Mouse (Mus musculus): ENCODE results near the gene Zbtb17. TPM values are rescaled to one million over a fixed set of nuclear protein-coding genes. Genes with fewer than 3 reads are reported as not detected.

Gene Zbtb17
- polyA plus RNA-seq, 1 experiment from 2014 or later, result 45.0 TPM

- no peak overlapping the region for H3K4me3 ChIP-seq
- no peak for ATAC-seq (ENCODE audit: low read depth)
- H3K27ac ChIP-seq (replicated peaks), result no peak overlapping the region
- peaks cover 5% of the 10 kb centered on the region; the same call in 1 of the 2 replicates for H3K4me1 ChIP-seq (replicated peaks)
- WGBS, result 64% methylated on average over 27 of the region's 27 CpGs
- no peaks in the 10 kb centered on the region for H3K36me3 ChIP-seq
- H3K4me2 ChIP-seq, result no peak overlapping the region
- peaks cover 9% of the 10 kb centered on the region; the same call in 1 of the 2 replicates for H3K27me3 ChIP-seq
- no peaks in the 10 kb centered on the region for H3K9me3 ChIP-seq
- no peak overlapping the region for H3K9ac ChIP-seq
Observed at GRCm38 (mm10) chr4:141419398-141420191, 24.9 kb upstream of the Zbtb17 start.

- no peak for ATAC-seq (ENCODE audit: low read depth)
- Histone ChIP-seq H3K4me3 (no peak within 1 kb of the TSS), H3K27me3 (peaks cover 12% of the 10 kb centered on the region; the same call in 1 of the 2 replicates), H3K4me1 (replicated peaks) (peaks cover 9% of the 10 kb centered on the region), H3K9me3 (no peaks in the 10 kb centered on the region), H3K27ac (replicated peaks) (no peak within 1 kb of the TSS), H3K9ac (no peak within 1 kb of the TSS), H3K4me2 (no peak within 1 kb of the TSS), H3K36me3 (no peaks in the 10 kb centered on the region)
- 61% methylated on average over 9 of the region's 9 CpGs for WGBS
Observed at GRCm38 (mm10) chr4:141420192-141420829, 24.1 kb upstream of the Zbtb17 start, which contains the start of gene Hspb7. Gene Hspb7, plus strand, starts transcription at chr4:141420779.

- H3K9ac ChIP-seq, result no peak overlapping the region
- WGBS, result 64% methylated on average over 9 of the region's 9 CpGs
- H3K27ac ChIP-seq (replicated peaks), result no peak overlapping the region
- H3K27me3 ChIP-seq, result peaks cover 12% of the 10 kb centered on the region; the same call in 1 of the 2 replicates
- H3K4me3 ChIP-seq, result no peak overlapping the region
- peaks cover 14% of the 10 kb centered on the region for H3K4me1 ChIP-seq (replicated peaks)
- no peak for ATAC-seq (ENCODE audit: low read depth)
- no peaks in the 10 kb centered on the region for H3K36me3 ChIP-seq
- no peak overlapping the region for H3K4me2 ChIP-seq
- H3K9me3 ChIP-seq, result no peaks in the 10 kb centered on the region
Observed at GRCm38 (mm10) chr4:141420886-141421285, 23.6 kb upstream of the Zbtb17 start.

- no peak overlapping the region for H3K4me2 ChIP-seq
- no peaks in the 10 kb centered on the region for H3K36me3 ChIP-seq
- peaks cover 14% of the 10 kb centered on the region for H3K27me3 ChIP-seq
- no peak overlapping the region for H3K9ac ChIP-seq
- no peaks in the 10 kb centered on the region for H3K9me3 ChIP-seq
- no peak overlapping the region for H3K4me3 ChIP-seq
- 64% methylated on average over 14 of the region's 14 CpGs for WGBS
- no peak for ATAC-seq (ENCODE audit: low read depth)
- H3K27ac ChIP-seq (replicated peaks), result no peak overlapping the region
- peaks cover 20% of the 10 kb centered on the region for H3K4me1 ChIP-seq (replicated peaks)
Observed at GRCm38 (mm10) chr4:141421423-141421822, 23.0 kb upstream of the Zbtb17 start.

GRCm38 (mm10) chr4:141422841-141423240 lies 21.6 kb upstream of the Zbtb17 start:
- 85% methylated on average over 5 of the region's 5 CpGs for WGBS
- no peak overlapping the region for H3K9ac ChIP-seq

GRCm38 (mm10) chr4:141423288-141423687 lies 21.2 kb upstream of the Zbtb17 start:
- 87% methylated on average over 5 of the region's 5 CpGs for WGBS
- Histone ChIP-seq H3K27ac (replicated peaks) (no peak overlapping the region), H3K4me3 (no peak overlapping the region), H3K27me3 (peaks cover 26% of the 10 kb centered on the region), H3K9me3 (no peaks in the 10 kb centered on the region), H3K4me2 (no peak overlapping the region), H3K9ac (no peak overlapping the region), H3K4me1 (replicated peaks) (peaks cover 22% of the 10 kb centered on the region), H3K36me3 (no peaks in the 10 kb centered on the region)
- ATAC-seq (ENCODE audit: low read depth), result no peak

More at GRCm38 (mm10) chr4:141422841-141423240, 21.6 kb upstream of the Zbtb17 start:
- no peaks in the 10 kb centered on the region for H3K36me3 ChIP-seq
- no peak for ATAC-seq (ENCODE audit: low read depth)
- H3K4me1 ChIP-seq (replicated peaks), result peaks cover 22% of the 10 kb centered on the region
- H3K4me3 ChIP-seq, result no peak overlapping the region
- H3K27me3 ChIP-seq, result peaks cover 26% of the 10 kb centered on the region
- H3K4me2 ChIP-seq, result no peak overlapping the region
- no peak overlapping the region for H3K27ac ChIP-seq (replicated peaks)
- no peaks in the 10 kb centered on the region for H3K9me3 ChIP-seq

- H3K4me2 ChIP-seq, result no peak overlapping the region
Observed at GRCm38 (mm10) chr4:141423691-141424431, 20.6 kb upstream of the Zbtb17 start.

GRCm38 (mm10) chr4:141425484-141426479 lies 18.7 kb upstream of the Zbtb17 start:
- H3K4me3 ChIP-seq, result peak overlapping the region; percentile 44
- peak; percentile 91 for ATAC-seq (ENCODE audit: low read depth)
- H3K27me3 ChIP-seq, result peaks cover 26% of the 10 kb centered on the region
- H3K4me1 ChIP-seq (replicated peaks), result peaks cover 17% of the 10 kb centered on the region
- H3K27ac ChIP-seq (replicated peaks), result no peak overlapping the region
- 3% methylated on average over 35 of the region's 36 CpGs for WGBS
- H3K4me2 ChIP-seq, result peak overlapping the region; percentile 76
- no peaks in the 10 kb centered on the region for H3K36me3 ChIP-seq
- H3K9me3 ChIP-seq, result no peaks in the 10 kb centered on the region
- peak overlapping the region; percentile 72 for H3K9ac ChIP-seq

More at GRCm38 (mm10) chr4:141423691-141424431, 20.6 kb upstream of the Zbtb17 start:
- Histone ChIP-seq H3K9ac (no peak overlapping the region), H3K9me3 (no peaks in the 10 kb centered on the region), H3K27me3 (peaks cover 26% of the 10 kb centered on the region), H3K27ac (replicated peaks) (no peak overlapping the region), H3K4me1 (replicated peaks) (peaks cover 22% of the 10 kb centered on the region), H3K36me3 (no peaks in the 10 kb centered on the region), H3K4me3 (no peak overlapping the region)
- 89% methylated on average over 13 of the region's 13 CpGs for WGBS
- ATAC-seq (ENCODE audit: low read depth), result no peak

GRCm38 (mm10) chr4:141426796-141427745 lies 17.4 kb upstream of the Zbtb17 start:
- WGBS, result 81% methylated on average over 10 of the region's 10 CpGs
- ATAC-seq (ENCODE audit: low read depth), result no peak
- H3K4me2 ChIP-seq, result no peak overlapping the region
- no peak overlapping the region for H3K9ac ChIP-seq
- no peaks in the 10 kb centered on the region for H3K9me3 ChIP-seq
- no peak overlapping the region for H3K4me3 ChIP-seq
- H3K27ac ChIP-seq (replicated peaks), result no peak overlapping the region
- H3K27me3 ChIP-seq, result peaks cover 22% of the 10 kb centered on the region
- no peaks in the 10 kb centered on the region for H3K36me3 ChIP-seq
- H3K4me1 ChIP-seq (replicated peaks), result peaks cover 17% of the 10 kb centered on the region

- H3K4me1 ChIP-seq (replicated peaks), result peaks cover 17% of the 10 kb centered on the region
- H3K4me3 ChIP-seq, result no peak overlapping the region
- H3K27ac ChIP-seq (replicated peaks), result no peak overlapping the region
- H3K4me2 ChIP-seq, result no peak overlapping the region
- no peak for ATAC-seq (ENCODE audit: low read depth)
- no peaks in the 10 kb centered on the region for H3K9me3 ChIP-seq
- H3K9ac ChIP-seq, result no peak overlapping the region
- H3K36me3 ChIP-seq, result no peaks in the 10 kb centered on the region
- 86% methylated on average over 13 of the region's 13 CpGs for WGBS
- peaks cover 22% of the 10 kb centered on the region for H3K27me3 ChIP-seq
Observed at GRCm38 (mm10) chr4:141427921-141428320, 16.5 kb upstream of the Zbtb17 start.

Measured in neural tube, embryonic 13.5 days (tissue).